14 mouse cellular contexts compared by ENCODE assay signal in genomic region chr6:90925472-90925871, GRCm38 (mm10).
DNase-seq lines count a peak whose midpoint lies in the region; ATAC-seq and TF ChIP-seq lines count a peak whose summit lies in the region.
"Had no signal": no experiment of that assay in that cellular context is flagged by ENCODE, and none has a peak within 500 bp of the region (broad histone marks: within the 10 kb centered on the region; RNA-seq: fewer than 3 reads in every experiment).

No protein-coding gene starts in this region.

- H3K9ac ChIP-seq in hindbrain, embryonic 13.5 days = no peak overlapping the region
- H3K9ac ChIP-seq: embryonic facial prominence, embryonic 13.5 days; limb, embryonic 12.5 days; midbrain, embryonic 12.5 days had no signal

- no peak for TF ChIP-seq POLR2A in cerebellum, adult 2 months (IDR thresholded peaks at IDR 0.05; ENCODE audit: borderline replicate concordance, insufficient read depth, low read length)

- peak; percentile 21 to 59 for DNase-seq in cerebellum, adult 2 months
- no peak for DNase-seq in cerebellum, adult 11 months
- DNase-seq in right cerebral cortex, adult 18-20 months = peak; percentile 39
- no peak for DNase-seq in right cerebral cortex, postnatal 25 days
- no peak for DNase-seq in c-Kit-positive CD71-positive TER-119-positive erythroid progenitor cells, embryonic 14.5 days (ENCODE audit: low spot score)
- no peak for DNase-seq in layer of hippocampus, postnatal 25 days (ENCODE audit: extremely low spot score in 1 of 2, low spot score in 1 of 2)
- no peak for DNase-seq in midbrain, embryonic 10.5 days (ENCODE audit: low spot score)
- DNase-seq: B cell, adult 2 months; kidney, postnatal 4 days had no signal

- no peaks in the 10 kb centered on the region for H3K9me3 ChIP-seq in hindbrain, embryonic 13.5 days
- no peaks in the 10 kb centered on the region for H3K9me3 ChIP-seq in midbrain, embryonic 10.5 days (replicated peaks)
- H3K9me3 ChIP-seq: embryonic facial prominence, embryonic 13.5 days; limb, embryonic 12.5 days; midbrain, embryonic 12.5 days had no signal

- no peak overlapping the region for H3K4me2 ChIP-seq in hindbrain, embryonic 13.5 days
- H3K4me2 ChIP-seq: embryonic facial prominence, embryonic 13.5 days; limb, embryonic 12.5 days; midbrain, embryonic 12.5 days had no signal

- H3K4me1 ChIP-seq in cerebellum, adult 2 months (ENCODE audit: control insufficient read depth, insufficient read depth, low read length) = peaks cover 6% of the 10 kb centered on the region; the same call in 1 of the 2 replicates
- peaks cover 65% of the 10 kb centered on the region for H3K4me1 ChIP-seq in hindbrain, embryonic 13.5 days (replicated peaks)
- H3K4me1 ChIP-seq in midbrain, embryonic 10.5 days = peaks cover 32% of the 10 kb centered on the region

- H3K27ac ChIP-seq in cerebellum, adult 2 months (ENCODE audit: insufficient read depth, low read length) = 0 out of 2 replicates have a peak overlapping the region, but pooled peaks have one; percentile 28
- H3K27ac ChIP-seq in hindbrain, embryonic 13.5 days = peak overlapping the region; percentile 31
- no peak overlapping the region for H3K27ac ChIP-seq in midbrain, embryonic 10.5 days (replicated peaks)
- H3K27ac ChIP-seq: embryonic facial prominence, embryonic 13.5 days; limb, embryonic 12.5 days; midbrain, embryonic 12.5 days had no signal

- H3K27me3 ChIP-seq in cerebellum, adult 2 months (ENCODE audit: control insufficient read depth, insufficient read depth, low read length) = no peaks in the 10 kb centered on the region
- no peaks in the 10 kb centered on the region for H3K27me3 ChIP-seq in hindbrain, embryonic 13.5 days
- no peaks in the 10 kb centered on the region for H3K27me3 ChIP-seq in midbrain, embryonic 10.5 days (ENCODE audit: low read depth, poor library complexity, severe bottlenecking)
- H3K27me3 ChIP-seq: embryonic facial prominence, embryonic 13.5 days; limb, embryonic 12.5 days; midbrain, embryonic 12.5 days; Patski had no signal

- no peak for TF ChIP-seq CTCF in cerebellum, adult 2 months (IDR thresholded peaks at IDR 0.05; ENCODE audit: borderline replicate concordance, insufficient read depth, low read depth, low read length)

- no peak overlapping the region for H3K4me3 ChIP-seq in cerebellum, adult 2 months (replicated peaks; ENCODE audit: insufficient read depth, low read depth, low read length)
- H3K4me3 ChIP-seq in hindbrain, embryonic 13.5 days = no peak overlapping the region
- H3K4me3 ChIP-seq in midbrain, embryonic 10.5 days = no peak overlapping the region
- H3K4me3 ChIP-seq: embryonic facial prominence, embryonic 13.5 days; limb, embryonic 12.5 days; midbrain, embryonic 12.5 days had no signal

- no peaks in the 10 kb centered on the region for H3K36me3 ChIP-seq in hindbrain, embryonic 13.5 days
- no peaks in the 10 kb centered on the region for H3K36me3 ChIP-seq in midbrain, embryonic 10.5 days
- H3K36me3 ChIP-seq: embryonic facial prominence, embryonic 13.5 days; limb, embryonic 12.5 days; midbrain, embryonic 12.5 days had no signal

- ATAC-seq in hindbrain, embryonic 13.5 days (ENCODE audit: low FRiP score) = no peak
- ATAC-seq: Patski had no signal

- 2% methylated on average over 3 of the region's 3 CpGs for WGBS in cerebellum, adult 2 months
- WGBS in hindbrain, embryonic 13.5 days = 31% methylated on average over 3 of the region's 3 CpGs
- 88% methylated on average over 3 of the region's 3 CpGs for WGBS in midbrain, embryonic 10.5 days

Comparison
In these comparisons a context has a peak if more than half of its experiments do, and no peak if none do; other contexts are left out.
1. DNase-seq: peak in cerebellum, adult 2 months (2 of 2) and right cerebral cortex, adult 18-20 months (single experiment); none in cerebellum, adult 11 months (single experiment), right cerebral cortex, postnatal 25 days (single experiment), c-Kit-positive CD71-positive TER-119-positive erythroid progenitor cells, embryonic 14.5 days (single experiment), layer of hippocampus, postnatal 25 days (0 of 2) and midbrain, embryonic 10.5 days (single experiment).